Mouse (Mus musculus): ENCODE measurements around the gene Cdc16. TPM values are rescaled to one million over a fixed set of nuclear protein-coding genes. Genes with fewer than 3 reads are reported as not detected.

Gene Cdc16
- total and polyA plus RNA-seq, 3 experiments, result 55.1 to 94.3 (median 55.6) TPM

DNA sequence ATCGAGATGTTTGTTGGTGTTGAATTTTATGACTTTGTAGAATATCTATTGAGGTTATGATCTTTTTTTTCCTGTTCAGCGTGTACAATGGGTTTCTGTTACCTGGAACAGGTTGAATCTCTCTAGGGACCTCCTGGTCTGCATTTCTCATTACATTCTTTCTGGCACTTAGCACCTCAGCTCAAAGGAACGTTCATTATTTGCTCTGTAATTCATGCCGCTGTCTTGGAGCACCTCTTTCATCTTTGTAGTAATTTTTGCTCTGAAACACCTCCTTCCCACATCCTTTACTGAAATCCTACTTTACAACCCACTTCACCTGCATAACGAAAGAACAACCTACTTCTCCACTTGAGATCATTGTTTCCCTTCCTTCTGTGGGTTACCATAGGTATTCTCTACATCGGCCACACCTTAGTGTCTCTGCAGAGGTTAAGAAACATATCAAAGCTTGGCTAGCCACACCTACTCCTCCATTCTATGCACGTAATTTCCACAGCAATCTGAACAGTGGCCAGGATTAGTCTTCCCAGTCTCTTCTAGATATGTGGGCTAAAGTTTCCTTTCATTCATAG lies 71.2 kb downstream of the Cdc16 start:
- TF ChIP-seq POLR2AphosphoS2 (IDR thresholded peaks at IDR 0.05; ENCODE audit: low read depth, low read length), result no peak
- TF ChIP-seq GABPA (IDR thresholded peaks at IDR 0.05; ENCODE audit: insufficient replicate concordance, low read depth, low read length), result no peak
- TF ChIP-seq RCOR1 (conservative IDR thresholded peaks at IDR 0.05; ENCODE audit: low read depth, low read length), result no peak
- no peak for TF ChIP-seq MYC (IDR thresholded peaks at IDR 0.05; ENCODE audit: low read depth, low read length)
- no peak for TF ChIP-seq MXI1 (IDR thresholded peaks at IDR 0.05; ENCODE audit: low read depth, low read length)
- no peak for TF ChIP-seq KAT2A (IDR thresholded peaks at IDR 0.05; ENCODE audit: insufficient replicate concordance, low read length)
- no peak for TF ChIP-seq MEF2A (IDR thresholded peaks at IDR 0.05; ENCODE audit: borderline replicate concordance, low read depth, low read length)
- in situ Hi-C loops (cut with MboI; ENCODE audit: low pct_ligation_motif_present, low pct_unique_long_range_greater_than_20kb, low sequenced_read_pairs) (no loop called here), dilution Hi-C loops (cut with MboI; ENCODE audit: extremely low pct_ligation_motif_present, extremely low pct_unique_long_range_greater_than_20kb, low sequenced_read_pairs) (no loop called here)
- Histone ChIP-seq H3K4me3 (replicated peaks in 1 of 3; ENCODE audit: low read depth in 2 of 3, low read length in 2 of 3, poor library complexity in 1 of 3) (no peak overlapping the region), H3K27ac (ENCODE audit: insufficient read depth, low read depth) (no peak overlapping the region), H3K36me3 (replicated peaks in 1 of 2; ENCODE audit: control insufficient read depth in 1 of 2, insufficient read depth in 1 of 2, low read length in 1 of 2) (no peaks in the 10 kb centered on the region), H3K9ac (ENCODE audit: insufficient read depth, low read depth) (no peak overlapping the region), H3K4me1 (ENCODE audit: control insufficient read depth in 1 of 2, insufficient read depth in 2 of 2) (no peaks in the 10 kb centered on the region), H3K79me2 (replicated peaks; ENCODE audit: control insufficient read depth, extremely low read depth, insufficient read depth, poor library complexity, severe bottlenecking) (no peaks in the 10 kb centered on the region), H3K27me3 (replicated peaks) (peaks cover 15% of the 10 kb centered on the region), H3K4me2 (ENCODE audit: insufficient read depth, low read depth, poor library complexity, severe bottlenecking) (no peak overlapping the region), H3K9me3 (replicated peaks; ENCODE audit: low read length) (no peaks in the 10 kb centered on the region)
- DNase-seq (ENCODE audit: extremely low read depth), result no peak

Other genes starting within 250 kb of the Cdc16 start
- not detected in 2 replicates for gene 1700029H14Rik, start 195.2 kb upstream of the Cdc16 start, total RNA-seq (2012; rRNA removed)
- not detected in 2 replicates for gene 1700029H14Rik, start 195.2 kb upstream of the Cdc16 start, total RNA-seq (2014; rRNA removed)
- gene 1700029H14Rik, start 195.2 kb upstream of the Cdc16 start, polyA plus RNA-seq (2012; ENCODE audit: insufficient read length, low read depth), result not detected in 2 replicates
- gene Rasa3, start 80.1 kb upstream of the Cdc16 start, total RNA-seq (2012; rRNA removed), result 20.0 and 28.5 TPM in 2 replicates
- 13.6 TPM in 2 replicates for gene Rasa3, start 80.1 kb upstream of the Cdc16 start, total RNA-seq (2014; rRNA removed)
- gene Rasa3, start 80.1 kb upstream of the Cdc16 start, polyA plus RNA-seq (2012; ENCODE audit: insufficient read length, low read depth), result 12.8 and 13.7 TPM in 2 replicates
- gene Cfap97d2, start 51.8 kb upstream of the Cdc16 start, total RNA-seq (2012; rRNA removed), result not detected in 2 replicates
- not detected in 2 replicates for gene Cfap97d2, start 51.8 kb upstream of the Cdc16 start, total RNA-seq (2014; rRNA removed)
- gene Cfap97d2, start 51.8 kb upstream of the Cdc16 start, polyA plus RNA-seq (2012; ENCODE audit: insufficient read length, low read depth), result not detected in 2 replicates
- gene Upf3a, start 27.9 kb downstream of the Cdc16 start, total RNA-seq (2012; rRNA removed), result 25.0 and 26.6 TPM in 2 replicates
- 16.4 and 18.1 TPM in 2 replicates for gene Upf3a, start 27.9 kb downstream of the Cdc16 start, total RNA-seq (2014; rRNA removed)
- gene Upf3a, start 27.9 kb downstream of the Cdc16 start, polyA plus RNA-seq (2012; ENCODE audit: insufficient read length, low read depth), result 40.5 and 50.6 TPM in 2 replicates
- gene AF366264, start 80.7 kb downstream of the Cdc16 start, total RNA-seq (2012; rRNA removed), result not detected in 2 replicates
- gene AF366264, start 80.7 kb downstream of the Cdc16 start, total RNA-seq (2014; rRNA removed), result not detected in 2 replicates
- gene AF366264, start 80.7 kb downstream of the Cdc16 start, polyA plus RNA-seq (2012; ENCODE audit: insufficient read length, low read depth), result not detected in 2 replicates
- gene Champ1, start 112.0 kb downstream of the Cdc16 start, total RNA-seq (2012; rRNA removed), result 19.7 and 23.4 TPM in 2 replicates
- gene Champ1, start 112.0 kb downstream of the Cdc16 start, total RNA-seq (2014; rRNA removed), result 21.2 and 21.4 TPM in 2 replicates
- gene Champ1, start 112.0 kb downstream of the Cdc16 start, polyA plus RNA-seq (2012; ENCODE audit: insufficient read length, low read depth), result 44.7 and 55.8 TPM in 2 replicates
- 9.1 and 11.5 TPM in 2 replicates for gene Coprs, start 132.6 kb downstream of the Cdc16 start, total RNA-seq (2012; rRNA removed)
- 6.6 and 8.6 TPM in 2 replicates for gene Coprs, start 132.6 kb downstream of the Cdc16 start, total RNA-seq (2014; rRNA removed)
- gene Coprs, start 132.6 kb downstream of the Cdc16 start, polyA plus RNA-seq (2012; ENCODE audit: insufficient read length, low read depth), result 5.6 and 6.9 TPM in 2 replicates

Data from CH12.LX (cell line).